Mouse (Mus musculus): Measurements from ENCODE around the gene Hsd17b6. TPM values are rescaled to one million over a fixed set of nuclear protein-coding genes. Genes with fewer than 3 reads are reported as not detected.
A peak's percentile ranks its signal among the peaks of the same experiment; 100 is the strongest.

Gene Hsd17b6
- total and polyA plus RNA-seq, 3 experiments = 0.08 TPM; not detected in 2

DNA sequence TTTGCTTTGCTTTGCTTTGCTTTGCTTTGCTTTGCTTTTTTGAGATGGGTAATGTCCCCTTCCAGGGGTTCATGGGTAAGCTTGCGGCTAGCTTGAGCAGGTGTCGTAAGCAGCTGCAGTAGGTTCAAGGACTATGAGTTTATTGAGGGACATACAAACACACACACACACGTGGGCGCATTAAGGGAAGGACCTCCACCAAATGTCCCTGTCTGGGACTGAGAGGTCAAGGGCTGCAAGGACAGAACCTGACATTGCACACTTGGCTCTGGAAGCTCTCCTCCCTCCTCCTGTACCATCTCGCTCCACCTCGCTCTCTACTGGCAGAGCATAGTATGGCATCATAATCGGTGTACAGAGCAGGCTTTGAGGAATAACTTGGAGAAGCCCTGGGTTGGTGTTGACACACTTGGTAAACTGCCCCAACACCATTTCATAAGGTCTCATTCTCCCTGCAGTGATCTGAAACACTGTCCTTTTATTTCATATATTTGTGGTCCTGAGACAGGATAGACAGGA is 48.2 kb downstream of the Hsd17b6 start:
- dilution Hi-C loops (cut with MboI; ENCODE audit: extremely low pct_ligation_motif_present, extremely low pct_unique_long_range_greater_than_20kb, low sequenced_read_pairs) = no loop called here
- no peak overlapping the region for H3K4me2 ChIP-seq (ENCODE audit: insufficient read depth, low read depth, poor library complexity, severe bottlenecking)
- H3K27me3 ChIP-seq (replicated peaks) = peaks cover 3% of the 10 kb centered on the region
- H3K36me3 ChIP-seq (replicated peaks in 1 of 2; ENCODE audit: control insufficient read depth in 1 of 2, insufficient read depth in 1 of 2, low read length in 1 of 2) = no peaks in the 10 kb centered on the region
- H3K4me1 ChIP-seq (ENCODE audit: control insufficient read depth in 1 of 2, insufficient read depth in 2 of 2) = no peaks in the 10 kb centered on the region; a peak in 1 of 4 replicates
- no peak overlapping the region for H3K4me3 ChIP-seq (replicated peaks in 1 of 3; ENCODE audit: low read depth in 2 of 3, low read length in 2 of 3, poor library complexity in 1 of 3)
- TF ChIP-seq UBTF (IDR thresholded peaks at IDR 0.05; ENCODE audit: low read depth, low read length) (no peak), MYC (IDR thresholded peaks at IDR 0.05; ENCODE audit: low read depth, low read length) (no peak), EP300 (IDR thresholded peaks at IDR 0.05; ENCODE audit: low read length) (no peak), CTCF (conservative IDR thresholded peaks at IDR 0.05 in 1 of 2, IDR thresholded peaks at IDR 0.05 in 1 of 2; ENCODE audit: low read depth in 2 of 2, low read length in 2 of 2) (no peak), POLR2A (IDR thresholded peaks at IDR 0.05; ENCODE audit: low read depth, low read length) (no peak), CHD2 (IDR thresholded peaks at IDR 0.05; ENCODE audit: low read length) (no peak)
- H3K27ac ChIP-seq (ENCODE audit: insufficient read depth, low read depth) = no peak overlapping the region
- peaks cover 4% of the 10 kb centered on the region for H3K9me3 ChIP-seq (replicated peaks; ENCODE audit: low read length)
- H3K79me2 ChIP-seq (replicated peaks; ENCODE audit: control insufficient read depth, extremely low read depth, insufficient read depth, poor library complexity, severe bottlenecking) = no peaks in the 10 kb centered on the region
- in situ Hi-C loops (cut with MboI; ENCODE audit: low pct_ligation_motif_present, low pct_unique_long_range_greater_than_20kb, low sequenced_read_pairs) = no loop called here
- H3K9ac ChIP-seq (ENCODE audit: insufficient read depth, low read depth) = no peak overlapping the region
- peak; percentile 9 for DNase-seq (ENCODE audit: extremely low read depth)

DNA sequence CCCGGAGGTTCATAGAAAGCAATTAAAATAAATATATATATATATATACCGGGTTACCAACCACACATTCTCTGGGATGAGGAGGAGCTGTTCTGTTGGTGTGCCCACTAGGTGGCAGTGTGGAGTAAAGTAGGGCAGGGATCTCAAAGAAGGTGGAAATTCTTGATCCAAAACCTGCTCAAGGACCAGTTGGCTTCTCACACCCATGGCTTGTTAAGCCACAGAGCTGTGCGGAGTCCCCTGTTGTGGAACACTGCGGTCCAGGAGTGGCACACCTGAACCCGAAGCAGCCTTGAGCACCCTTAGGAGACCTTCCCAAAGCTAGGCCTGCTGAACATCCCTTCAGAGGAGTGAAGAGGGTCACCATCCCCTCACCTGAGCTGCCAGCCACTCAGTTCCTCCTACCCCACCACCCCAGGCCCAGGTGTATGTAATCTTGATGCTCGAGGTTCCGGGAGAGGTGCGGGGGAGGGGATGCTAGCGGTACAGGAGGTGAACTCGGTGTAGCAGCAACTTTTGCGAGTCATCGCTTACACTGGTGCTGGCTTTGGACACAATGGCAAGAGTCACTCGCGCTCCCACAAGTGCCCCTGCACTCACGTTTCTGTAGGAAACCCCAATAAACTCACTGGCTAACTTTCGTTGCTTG is 51.1 kb downstream of the Hsd17b6 start:
- peak; percentile 61 for DNase-seq (ENCODE audit: extremely low read depth)
- Histone ChIP-seq H3K4me2 (ENCODE audit: insufficient read depth, low read depth, poor library complexity, severe bottlenecking) (no peak overlapping the region), H3K9ac (ENCODE audit: insufficient read depth, low read depth) (no peak overlapping the region), H3K79me2 (replicated peaks; ENCODE audit: control insufficient read depth, extremely low read depth, insufficient read depth, poor library complexity, severe bottlenecking) (no peaks in the 10 kb centered on the region), H3K27ac (ENCODE audit: insufficient read depth, low read depth) (no peak overlapping the region), H3K36me3 (replicated peaks in 1 of 2; ENCODE audit: control insufficient read depth in 1 of 2, insufficient read depth in 1 of 2, low read length in 1 of 2) (no peaks in the 10 kb centered on the region), H3K27me3 (replicated peaks) (peaks cover 3% of the 10 kb centered on the region), H3K4me3 (replicated peaks in 1 of 3; ENCODE audit: low read depth in 2 of 3, low read length in 2 of 3, poor library complexity in 1 of 3) (no peak overlapping the region), H3K9me3 (replicated peaks; ENCODE audit: low read length) (no peaks in the 10 kb centered on the region), H3K4me1 (ENCODE audit: control insufficient read depth in 1 of 2, insufficient read depth in 2 of 2) (no peaks in the 10 kb centered on the region; a peak in 1 of 4 replicates)
- in situ Hi-C loops (cut with MboI; ENCODE audit: low pct_ligation_motif_present, low pct_unique_long_range_greater_than_20kb, low sequenced_read_pairs) (no loop called here), dilution Hi-C loops (cut with MboI; ENCODE audit: extremely low pct_ligation_motif_present, extremely low pct_unique_long_range_greater_than_20kb, low sequenced_read_pairs) (no loop called here)
- TF ChIP-seq SMC3 (IDR thresholded peaks at IDR 0.05; ENCODE audit: low read depth, low read length) (peak; percentile 67), CTCF (conservative IDR thresholded peaks at IDR 0.05 in 1 of 2, IDR thresholded peaks at IDR 0.05 in 1 of 2; ENCODE audit: low read depth in 2 of 2, low read length in 2 of 2) (peak; percentile 57 to 77; a peak in 3 of 4 replicates), NELFE (IDR thresholded peaks at IDR 0.05; ENCODE audit: low read depth, low read length) (no peak), RAD21 (IDR thresholded peaks at IDR 0.05; ENCODE audit: low read depth, low read length) (peak; percentile 45)

DNA sequence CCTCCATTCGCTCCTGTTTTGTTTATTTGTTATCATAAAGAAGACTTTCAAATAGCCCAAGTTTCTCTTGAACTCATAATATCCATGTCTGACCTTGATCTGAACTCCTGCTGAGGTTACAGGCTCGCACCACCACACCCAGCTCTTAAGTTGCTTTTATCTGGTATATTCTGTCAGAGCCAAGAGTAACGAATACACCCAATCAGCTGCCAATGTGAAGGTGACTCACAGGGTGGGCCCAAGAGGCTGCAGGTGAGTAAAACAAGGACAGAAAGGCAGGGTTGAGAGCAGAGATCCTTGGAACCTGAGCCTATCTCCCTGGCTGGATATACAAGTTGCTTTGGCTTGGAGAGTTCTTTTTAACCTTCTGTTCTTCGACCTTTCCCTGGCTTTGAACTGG is 52.4 kb downstream of the Hsd17b6 start:
- no peak overlapping the region for H3K4me3 ChIP-seq (replicated peaks in 1 of 3; ENCODE audit: low read depth in 2 of 3, low read length in 2 of 3, poor library complexity in 1 of 3)
- in situ Hi-C loops (cut with MboI; ENCODE audit: low pct_ligation_motif_present, low pct_unique_long_range_greater_than_20kb, low sequenced_read_pairs) (no loop called here), dilution Hi-C loops (cut with MboI; ENCODE audit: extremely low pct_ligation_motif_present, extremely low pct_unique_long_range_greater_than_20kb, low sequenced_read_pairs) (no loop called here)
- no peaks in the 10 kb centered on the region for H3K9me3 ChIP-seq (replicated peaks; ENCODE audit: low read length)
- TF ChIP-seq GABPA (IDR thresholded peaks at IDR 0.05; ENCODE audit: insufficient replicate concordance, low read depth, low read length) (no peak), MEF2A (IDR thresholded peaks at IDR 0.05; ENCODE audit: borderline replicate concordance, low read depth, low read length) (no peak), MAZ (IDR thresholded peaks at IDR 0.05; ENCODE audit: low read depth, low read length) (no peak), MAX (IDR thresholded peaks at IDR 0.05; ENCODE audit: low read length) (no peak)
- no peaks in the 10 kb centered on the region; a peak in 1 of 4 replicates for H3K4me1 ChIP-seq (ENCODE audit: control insufficient read depth in 1 of 2, insufficient read depth in 2 of 2)
- peaks cover 3% of the 10 kb centered on the region for H3K27me3 ChIP-seq (replicated peaks)
- no peak overlapping the region for H3K9ac ChIP-seq (ENCODE audit: insufficient read depth, low read depth)
- no peak overlapping the region for H3K4me2 ChIP-seq (ENCODE audit: insufficient read depth, low read depth, poor library complexity, severe bottlenecking)
- DNase-seq (ENCODE audit: extremely low read depth) = no peak
- no peaks in the 10 kb centered on the region for H3K36me3 ChIP-seq (replicated peaks in 1 of 2; ENCODE audit: control insufficient read depth in 1 of 2, insufficient read depth in 1 of 2, low read length in 1 of 2)
- H3K27ac ChIP-seq (ENCODE audit: insufficient read depth, low read depth) = no peak overlapping the region
- no peaks in the 10 kb centered on the region for H3K79me2 ChIP-seq (replicated peaks; ENCODE audit: control insufficient read depth, extremely low read depth, insufficient read depth, poor library complexity, severe bottlenecking)

Measured in CH12.LX (cell line).